Mouse (Mus musculus) embryonic fibroblast, embryonic 13.5 days (primary cell): ENCODE results near the gene Wasf2.

Source experiments
- CTCF ChIP-seq: IDR thresholded peaks from 2 replicates; pipeline ENCODE4 v1.5.1; 2011; ENCODE audit warnings: mild to moderate bottlenecking, control low read depth, low read length, moderate library complexity, borderline replicate concordance; ENCODE audit not compliant: insufficient read depth
- POLR2A ChIP-seq: IDR thresholded peaks from 2 replicates; pipeline ENCODE4 v1.6.1; 2011; ENCODE audit warnings: low read depth, mild to moderate bottlenecking, control low read depth, low read length, moderate library complexity

DNA sequence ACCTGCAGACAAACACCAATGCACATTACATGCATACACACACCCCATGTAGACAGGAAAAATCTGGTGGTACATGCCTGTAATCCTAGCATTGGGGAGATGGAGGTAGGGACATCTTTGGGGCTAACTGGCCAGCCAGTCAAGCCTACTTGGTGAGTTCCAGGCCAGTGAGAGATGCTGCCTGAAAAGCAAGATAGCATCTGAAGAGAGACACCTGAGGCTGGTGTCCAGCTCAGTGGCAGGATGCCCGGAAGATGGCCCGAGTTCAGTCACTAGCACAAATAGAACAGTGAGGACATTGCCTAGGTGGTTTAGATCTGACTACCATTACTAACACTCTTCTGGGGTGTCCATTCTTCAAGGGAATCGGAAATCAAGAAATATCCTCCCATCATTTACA lies 49.4 kb upstream of the Wasf2 start:
- TF ChIP-seq CTCF, result no peak
- no peak for TF ChIP-seq POLR2A
